Mouse (Mus musculus): ENCODE data around the gene Fnip2. TPM values are rescaled to one million over a fixed set of nuclear protein-coding genes. Genes with fewer than 3 reads are reported as not detected.
"Not testable (repeated sequence)": the region's sequence is repeated elsewhere in the genome, so short reads cannot be mapped to it uniquely, and the experiment has no call there.

Fnip2 gene
- 10 to 100 TPM; 42.9 to 46.9 TPM for total RNA-seq (2021)

DNA sequence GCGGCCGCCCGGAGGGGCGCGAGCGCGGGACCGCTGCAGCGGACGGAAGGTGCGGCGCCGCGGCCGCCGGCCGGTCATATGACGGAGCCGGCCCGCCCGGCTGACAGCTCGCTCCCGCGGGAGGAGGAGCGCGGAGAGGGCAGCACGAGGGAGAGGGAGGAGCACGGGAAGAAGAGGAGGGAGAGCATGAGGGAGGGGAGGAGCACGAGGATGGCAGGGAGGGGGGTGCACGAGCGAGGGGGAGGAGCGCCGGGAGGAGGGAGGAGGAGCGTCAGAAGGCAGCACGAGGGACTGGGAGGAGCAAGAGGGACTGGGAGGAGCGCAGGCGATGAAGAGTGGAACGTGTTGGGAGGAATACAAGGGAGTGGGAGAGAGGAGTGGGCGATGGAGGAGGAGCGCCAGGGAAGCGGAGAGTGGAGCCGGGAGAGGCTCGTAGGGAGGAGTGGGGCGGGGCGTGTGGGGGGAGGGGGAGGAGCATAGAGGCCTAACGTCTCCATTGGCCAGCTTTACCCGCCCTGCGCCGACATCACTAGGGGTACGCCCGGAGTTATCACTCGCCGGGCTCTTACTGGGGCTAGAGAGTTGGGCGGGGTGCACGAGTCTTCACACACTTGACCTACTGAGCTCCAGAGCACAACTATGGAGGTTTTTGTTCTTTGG is at the start of gene Fnip2:
TSS of gene Fnip2 (minus strand) at position 94 of the 660 bp plus-strand sequence.
- intact Hi-C loops (cut with DNase I): loop anchor here (10.0 kb wide), 1 partner anchor 53 kb away; no protein-coding TSS in a partner anchor
- DNase-seq: peak; percentile 92

DNA sequence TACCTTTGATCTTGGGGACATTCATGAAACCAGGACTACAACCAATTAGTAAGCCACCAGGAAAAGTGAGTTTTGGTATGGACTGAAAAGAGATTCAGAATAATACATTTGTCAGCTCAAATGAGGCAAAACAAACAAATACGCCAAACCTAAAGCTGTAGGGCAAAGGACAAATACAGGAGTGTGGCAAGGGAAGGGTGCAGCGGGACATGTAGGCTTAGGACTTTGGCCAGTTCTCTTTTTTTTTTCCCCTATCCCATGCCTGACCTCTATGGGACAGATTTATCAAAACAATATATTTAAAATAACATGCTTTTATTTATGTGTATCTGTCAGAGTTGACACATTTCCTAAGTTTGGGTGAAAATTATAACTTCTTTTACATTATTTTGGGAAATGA is 42.3 kb upstream of the Fnip2 start:
- intact Hi-C loops (cut with DNase I): no loop called here
- DNase-seq: no peak

DNA sequence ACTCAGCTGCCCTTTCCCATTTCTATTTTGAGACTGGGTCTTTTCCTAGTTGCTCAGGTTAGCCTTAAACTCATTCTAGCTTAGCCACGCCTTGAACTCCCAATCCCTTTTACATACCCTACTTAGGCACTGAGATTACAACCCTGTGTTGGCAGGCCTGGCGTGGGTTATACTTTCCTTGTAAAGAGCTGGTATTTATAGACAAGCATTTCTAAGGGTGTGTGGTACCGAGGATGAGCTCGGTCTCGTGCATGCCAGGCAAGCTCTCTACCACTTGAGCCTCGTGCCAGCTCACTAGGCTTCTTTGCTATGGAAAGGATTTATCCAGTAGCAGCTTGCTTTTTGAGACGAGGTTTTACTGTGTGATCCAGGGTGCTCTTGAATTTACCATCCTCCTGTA is 27.9 kb upstream of the Fnip2 start:
- intact Hi-C loops (cut with DNase I): loop anchor here (5.0 kb wide), 1 partner anchor 523 kb away; no protein-coding TSS in a partner anchor

DNA sequence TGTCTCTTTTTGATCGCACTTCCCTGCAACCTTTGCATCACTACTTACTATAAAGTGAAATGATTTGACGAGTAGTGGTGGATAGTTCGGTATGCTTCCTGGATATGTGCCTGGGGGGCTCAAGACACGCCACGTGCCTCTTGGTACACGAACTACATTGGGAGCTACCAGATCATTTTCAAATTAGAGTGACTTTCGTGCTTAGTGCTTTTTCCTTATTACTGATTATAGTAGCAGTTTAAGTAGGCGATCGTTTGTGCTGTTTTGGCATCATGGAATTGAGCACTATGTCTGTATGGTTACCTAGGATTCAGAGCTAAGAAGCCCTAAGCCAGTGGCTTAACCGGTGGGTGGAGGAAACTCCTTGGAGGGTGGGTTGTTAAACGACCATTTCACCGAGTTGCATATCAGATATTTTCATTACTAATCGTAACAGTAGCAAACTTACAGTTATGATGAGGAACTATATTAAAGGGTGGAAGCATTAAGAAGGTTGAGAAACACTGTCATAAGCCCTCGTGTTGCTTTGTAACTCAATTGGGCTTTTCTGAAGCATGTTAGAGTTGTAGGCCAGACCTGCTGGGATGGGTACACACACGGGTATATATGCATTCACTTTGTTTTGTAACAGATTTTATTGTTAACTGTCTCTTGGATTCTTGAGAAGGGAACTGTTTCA is 24.3 kb upstream of the Fnip2 start:
- intact Hi-C loops (cut with DNase I): no loop called here
- no peak for DNase-seq

More for the DNA sequence above, 27.9 kb upstream of the Fnip2 start:
- no peak for DNase-seq

DNA sequence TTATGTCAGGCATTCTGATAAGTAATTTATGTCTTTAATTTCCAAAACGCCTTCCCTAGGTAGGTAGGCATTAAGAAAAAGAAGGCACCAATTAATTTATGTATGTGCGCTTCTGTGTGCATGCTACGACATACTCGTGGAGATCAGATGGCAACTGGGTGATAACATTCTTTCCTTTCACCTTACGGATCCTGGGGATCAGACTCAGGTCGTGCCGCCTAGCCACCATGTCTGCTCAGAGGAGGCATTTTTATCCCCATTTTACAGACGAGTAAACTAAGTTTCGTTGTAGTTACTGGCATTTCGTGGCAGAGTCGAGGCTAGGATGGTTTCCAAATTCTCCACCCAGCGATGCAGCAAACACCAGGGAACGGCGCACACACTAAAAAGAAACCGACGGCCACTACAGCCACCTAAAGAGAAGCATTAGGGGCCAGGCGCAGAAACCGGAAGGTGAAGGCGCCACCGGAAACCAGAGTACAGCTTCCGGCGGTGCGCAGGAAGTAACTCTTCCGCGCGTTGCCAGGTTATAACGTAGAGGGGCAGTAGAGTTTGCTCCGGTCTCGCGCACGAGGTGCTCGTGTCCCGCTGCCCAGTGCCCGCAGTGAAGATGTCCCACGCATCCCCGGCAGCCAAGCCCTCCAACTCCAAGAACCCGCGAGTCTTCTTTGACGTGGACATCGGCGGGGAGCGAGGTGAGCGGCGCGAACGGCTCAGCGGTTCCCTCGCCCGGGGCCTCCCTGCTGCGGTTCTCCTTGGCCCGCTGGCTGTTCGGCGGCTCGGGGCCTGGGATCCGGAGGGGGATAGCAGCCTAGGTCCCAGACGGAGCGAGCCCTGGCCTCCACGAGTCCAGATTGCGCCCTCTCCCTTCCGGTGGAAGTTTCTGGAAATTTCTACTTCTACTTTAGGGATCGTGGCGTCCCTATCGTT is 23.5 kb upstream of the Fnip2 start, which contains the start of gene Ppid:
TSS of gene Ppid (plus strand) at position 480 of the 930 bp plus-strand sequence.
- peak; percentile 82 for DNase-seq
- intact Hi-C loops (cut with DNase I): no loop called here

DNA sequence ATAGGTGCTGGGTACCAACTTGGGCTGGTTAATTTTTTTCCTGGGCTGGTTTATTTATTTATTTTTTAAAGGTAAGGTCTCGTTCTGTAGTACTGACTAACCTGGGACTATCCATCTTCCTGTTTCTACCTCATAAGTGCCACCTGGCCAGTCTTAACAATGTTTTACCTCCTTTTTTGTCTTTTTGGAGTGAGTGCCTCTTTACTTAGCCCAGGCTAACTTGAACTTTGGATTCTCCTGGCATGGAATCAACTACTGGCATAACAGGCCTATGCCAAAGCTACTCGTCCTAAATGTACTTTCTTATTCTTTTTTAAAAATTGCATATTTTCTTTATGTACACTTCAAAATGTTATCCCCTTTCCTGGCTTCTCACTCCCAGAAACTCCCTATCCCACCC is 22.1 kb upstream of the Fnip2 start:
- intact Hi-C loops (cut with DNase I): loop anchor here (5.0 to 10.0 kb wide), 3 partner anchors 305 to 627 kb away; partner anchors contain the start of gene Rapgef2
- DNase-seq: no peak

DNA sequence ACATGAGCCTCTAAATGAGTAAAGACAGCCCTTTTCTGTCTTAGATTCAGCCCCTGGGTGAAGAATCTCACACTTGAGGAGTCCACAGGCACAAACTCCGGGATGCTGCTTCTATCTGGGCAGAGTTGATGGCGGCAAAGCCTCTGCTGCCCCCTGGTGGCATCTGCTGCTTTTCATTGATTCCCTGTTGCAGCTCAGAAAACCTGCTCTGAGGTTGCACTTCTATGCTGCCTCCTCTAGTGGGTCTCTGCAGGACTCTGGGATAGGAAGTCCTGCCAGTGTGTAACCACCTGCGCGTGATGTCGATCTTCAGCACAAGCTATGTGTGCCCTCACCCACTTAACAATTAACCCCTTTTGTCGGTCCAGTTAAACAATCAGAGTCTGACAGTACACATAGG is 19.2 kb upstream of the Fnip2 start:
- DNase-seq: peak; percentile 92
- intact Hi-C loops (cut with DNase I): loop anchor here (2.0 to 10.0 kb wide), 4 partner anchors 302 to 625 kb away; partner anchors contain the start of gene Rapgef2

DNA sequence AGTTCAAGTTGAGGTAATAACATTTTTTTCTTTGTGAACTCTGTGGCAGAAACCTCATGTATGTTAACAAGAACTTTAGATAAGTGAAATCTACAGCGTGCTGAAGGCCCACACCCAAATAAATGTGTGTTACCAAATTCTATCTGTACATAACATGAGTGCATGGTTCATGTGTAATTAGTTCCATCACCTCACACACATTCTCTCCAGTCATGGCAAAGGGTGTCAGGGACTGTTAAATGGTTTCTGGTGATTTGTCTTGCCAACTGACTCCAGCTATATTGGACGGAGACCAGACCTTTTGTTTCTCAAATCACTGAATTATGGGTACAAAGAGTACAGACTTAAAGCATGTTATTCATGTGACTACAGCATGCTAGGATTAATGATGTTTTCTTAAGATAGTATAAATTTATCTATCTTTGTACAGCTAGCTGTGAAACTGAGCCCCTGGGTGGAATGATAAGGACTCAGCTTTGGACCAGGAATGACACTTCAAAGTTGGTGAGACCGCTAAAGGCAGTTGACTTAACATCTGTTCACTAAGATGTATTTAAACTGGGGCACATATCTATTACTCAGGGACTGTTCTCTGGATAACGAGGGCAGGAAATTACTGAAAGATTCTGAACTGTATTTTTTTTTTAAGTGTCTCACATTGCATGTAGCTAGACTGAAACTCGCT is 12.4 kb upstream of the Fnip2 start:
- no peak for DNase-seq
- intact Hi-C loops (cut with DNase I): loop anchor here (10.0 kb wide), 1 partner anchor 295 kb away; the partner anchor contains the start of gene Rapgef2

DNA sequence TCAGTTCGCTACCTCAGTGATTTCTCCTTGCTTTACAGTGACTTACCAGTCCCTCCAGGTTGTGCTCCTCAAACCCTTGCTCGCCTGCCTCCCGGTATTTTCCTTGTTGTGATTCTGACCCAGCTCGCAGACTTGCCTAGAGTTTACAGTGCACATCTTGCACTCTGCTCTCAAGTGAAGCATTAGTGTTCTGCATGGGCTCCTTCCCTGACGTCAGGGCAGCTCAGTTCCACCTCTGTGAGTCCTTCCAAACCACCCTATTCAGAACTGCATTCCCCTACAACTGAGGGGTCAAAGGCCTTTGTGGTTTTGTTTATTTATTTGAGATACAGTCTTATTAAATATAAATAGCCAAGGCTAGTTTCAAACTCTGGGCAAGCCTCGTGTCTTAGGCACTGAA is 10.6 kb upstream of the Fnip2 start:
- intact Hi-C loops (cut with DNase I): no loop called here

DNA sequence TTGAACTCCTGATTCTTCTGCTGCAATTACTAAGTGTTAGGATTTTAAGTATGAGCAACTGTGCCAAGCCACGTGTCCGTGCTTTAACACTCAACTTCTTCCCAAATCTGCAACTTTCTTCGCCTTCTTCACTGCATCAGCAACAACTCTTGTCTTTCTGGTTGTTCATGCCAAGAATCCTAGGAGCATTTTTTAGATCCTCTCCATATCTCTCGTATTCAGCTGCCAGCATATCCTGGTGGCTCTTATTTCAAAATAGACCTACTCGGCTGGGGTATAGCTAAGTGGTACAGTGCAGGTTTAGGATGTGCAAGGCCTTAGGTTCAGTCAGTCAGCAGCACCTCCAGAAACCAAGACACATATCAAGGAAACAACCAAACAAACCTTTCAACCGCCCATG is 10.0 kb upstream of the Fnip2 start:
- DNase-seq: no peak
- intact Hi-C loops (cut with DNase I): no loop called here

More for the DNA sequence above, 10.6 kb upstream of the Fnip2 start:
- no peak for DNase-seq

DNA sequence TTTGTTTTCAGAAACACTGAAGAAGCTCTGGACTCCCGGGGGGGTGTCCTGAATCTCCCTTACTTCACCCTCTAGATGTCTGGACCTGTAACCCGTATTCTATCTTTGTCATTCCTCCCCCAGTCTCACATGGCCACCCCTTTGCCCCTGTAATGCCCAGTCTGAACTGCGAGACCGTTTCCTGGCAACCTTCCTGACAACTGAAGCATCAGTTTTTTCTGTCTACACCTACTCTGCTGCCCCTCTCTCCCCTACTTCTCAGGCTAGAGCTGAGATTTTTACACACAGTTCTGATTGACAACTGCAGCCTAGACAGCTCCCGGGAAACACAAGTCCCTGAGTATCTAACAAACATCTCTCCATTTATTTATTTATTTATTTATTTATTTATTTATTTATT is 9.3 kb upstream of the Fnip2 start:
- intact Hi-C loops (cut with DNase I): no loop called here
- no peak for DNase-seq

DNA sequence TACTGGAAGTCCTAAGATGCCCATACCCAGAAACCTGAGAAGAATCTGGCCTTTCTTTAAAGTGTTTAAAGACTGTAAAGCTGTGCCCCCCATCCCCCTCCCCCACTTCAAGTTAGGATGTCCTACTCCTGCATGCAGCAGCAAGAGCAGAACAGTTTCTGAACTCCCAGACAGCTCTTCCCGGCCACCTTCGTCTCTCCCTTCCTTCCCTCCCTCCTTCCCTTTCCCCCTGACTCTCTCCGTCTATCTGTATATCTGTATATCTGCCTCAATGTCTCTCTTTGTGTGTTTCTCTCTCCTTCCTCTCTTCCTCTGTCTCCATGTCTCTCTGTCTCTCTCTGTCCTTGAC is 8.8 kb upstream of the Fnip2 start:
- intact Hi-C loops (cut with DNase I): no loop called here

DNA sequence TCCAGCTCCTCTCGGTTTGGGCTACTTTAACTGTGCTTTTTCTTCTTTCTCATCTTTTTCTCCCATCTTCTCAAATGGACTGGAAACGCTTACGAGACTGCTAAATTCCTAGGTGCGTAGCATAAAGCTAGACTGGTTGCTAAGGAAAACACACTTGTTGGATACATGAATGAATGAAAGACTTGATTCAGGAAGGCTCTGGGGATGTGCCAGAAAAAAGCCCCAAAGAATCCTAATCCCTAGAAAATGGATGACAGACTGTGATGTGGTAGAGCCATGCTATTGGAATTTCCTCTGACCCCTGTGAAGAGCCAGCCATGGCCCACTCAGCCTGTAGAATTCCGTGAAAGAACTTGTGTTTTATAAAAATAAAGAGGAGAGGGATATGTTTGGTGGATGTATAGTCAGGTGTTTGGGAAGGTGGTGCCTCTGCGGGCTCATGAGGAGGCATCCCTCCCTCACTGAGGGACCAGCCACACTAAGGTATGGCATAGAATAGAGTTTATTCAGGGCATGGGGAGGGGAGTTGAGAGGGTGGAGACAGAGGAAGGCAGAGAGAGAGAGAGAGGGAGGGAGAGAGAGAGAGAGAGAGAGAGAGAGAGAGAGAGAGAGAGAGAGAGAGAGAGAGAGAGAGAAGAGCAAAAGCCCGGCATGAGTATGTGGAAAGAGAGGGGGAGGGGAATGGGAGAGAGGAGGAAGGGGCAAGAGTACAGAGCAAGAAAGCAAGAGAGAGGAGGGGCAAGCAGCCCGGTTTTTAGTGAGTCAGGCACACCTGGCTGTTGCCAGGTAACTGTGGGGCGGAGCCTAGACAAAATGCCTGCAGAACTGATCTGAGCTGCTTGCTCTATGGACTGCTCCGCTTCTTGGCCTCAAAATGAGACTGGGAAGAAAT is 8.2 kb upstream of the Fnip2 start:
- no peak for DNase-seq
- intact Hi-C loops (cut with DNase I): no loop called here

More for the DNA sequence above, 8.8 kb upstream of the Fnip2 start:
- DNase-seq: no peak

DNA sequence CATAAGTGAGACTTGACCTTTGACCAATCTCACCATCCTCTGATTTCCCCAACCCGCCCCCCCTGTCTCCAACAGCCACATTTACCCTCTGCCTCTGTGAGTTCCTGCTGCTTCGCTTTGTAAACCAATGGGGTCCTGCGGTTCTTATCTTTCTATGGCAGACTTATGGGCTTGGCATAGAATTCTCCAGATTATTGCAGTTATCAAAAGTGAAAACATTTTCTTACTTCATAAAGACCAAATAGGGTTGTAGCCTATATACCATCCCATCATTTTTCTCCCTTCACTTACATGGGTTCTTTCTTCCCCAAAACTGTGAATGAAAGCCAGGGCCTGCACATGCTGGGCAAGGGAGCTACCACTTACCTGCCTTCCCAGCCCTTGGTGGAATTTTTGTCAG is 6.7 kb upstream of the Fnip2 start:
- intact Hi-C loops (cut with DNase I): no loop called here
- no peak for DNase-seq

DNA sequence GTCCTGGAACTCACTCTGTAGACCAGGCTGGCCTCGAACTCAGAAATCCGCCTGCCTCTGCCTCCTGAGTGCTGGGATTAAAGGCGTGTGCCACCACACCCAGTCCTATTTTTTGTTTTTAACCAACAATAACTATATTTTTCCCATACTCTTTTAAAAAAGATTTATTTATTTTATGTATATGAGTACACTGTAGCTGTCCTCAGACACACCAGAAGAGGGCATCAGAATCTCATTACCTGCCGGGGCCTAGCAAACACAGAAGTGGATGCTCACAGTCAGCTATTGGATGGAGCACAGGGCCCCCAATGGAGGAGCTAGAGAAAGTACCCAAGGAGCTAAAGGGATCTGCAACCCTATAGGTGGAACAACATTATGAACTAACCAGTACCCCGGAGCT is 5.8 kb upstream of the Fnip2 start:
- intact Hi-C loops (cut with DNase I); DNase-seq: not testable (repeated sequence)

DNA sequence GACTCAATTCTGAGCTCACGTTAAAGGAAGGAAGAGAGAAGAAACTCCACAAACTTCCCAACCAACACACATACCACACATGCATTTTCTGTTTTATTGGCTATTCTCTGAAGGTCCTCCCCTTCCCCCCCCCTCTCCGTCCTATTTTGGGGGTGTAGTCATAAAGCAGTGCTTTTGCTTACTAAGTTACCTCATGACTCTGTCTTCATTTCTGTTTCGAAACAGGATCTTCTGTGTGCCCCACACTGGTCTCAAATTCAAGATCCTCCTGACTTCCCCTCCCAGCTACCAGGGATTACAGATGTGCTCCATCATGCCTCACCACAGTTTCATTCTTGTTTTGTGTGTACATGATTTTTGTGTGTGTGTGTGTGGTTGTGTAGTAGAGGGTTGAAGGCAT is 4.8 kb upstream of the Fnip2 start:
- intact Hi-C loops (cut with DNase I): no loop called here
- DNase-seq: no peak

DNA sequence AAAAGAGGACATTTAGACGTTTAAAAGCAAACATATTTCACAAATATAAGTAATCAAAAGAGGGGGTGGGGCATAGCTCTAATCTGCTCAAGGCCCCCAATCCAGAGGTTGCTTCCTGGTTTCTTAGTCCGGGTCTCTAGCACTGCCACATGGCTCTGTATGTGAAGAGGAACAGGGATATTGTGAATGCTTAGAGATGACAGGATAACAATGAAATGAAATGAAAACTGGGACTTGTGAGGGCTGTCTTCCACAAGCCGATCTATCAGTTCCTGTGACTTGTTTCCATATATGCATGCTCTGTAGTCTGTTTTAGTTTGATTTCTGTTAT is 1.7 kb upstream of the Fnip2 start:
- intact Hi-C loops (cut with DNase I): loop anchor here (10.0 kb wide), 1 partner anchor 55 kb away; no protein-coding TSS in a partner anchor
- DNase-seq: no peak

DNA sequence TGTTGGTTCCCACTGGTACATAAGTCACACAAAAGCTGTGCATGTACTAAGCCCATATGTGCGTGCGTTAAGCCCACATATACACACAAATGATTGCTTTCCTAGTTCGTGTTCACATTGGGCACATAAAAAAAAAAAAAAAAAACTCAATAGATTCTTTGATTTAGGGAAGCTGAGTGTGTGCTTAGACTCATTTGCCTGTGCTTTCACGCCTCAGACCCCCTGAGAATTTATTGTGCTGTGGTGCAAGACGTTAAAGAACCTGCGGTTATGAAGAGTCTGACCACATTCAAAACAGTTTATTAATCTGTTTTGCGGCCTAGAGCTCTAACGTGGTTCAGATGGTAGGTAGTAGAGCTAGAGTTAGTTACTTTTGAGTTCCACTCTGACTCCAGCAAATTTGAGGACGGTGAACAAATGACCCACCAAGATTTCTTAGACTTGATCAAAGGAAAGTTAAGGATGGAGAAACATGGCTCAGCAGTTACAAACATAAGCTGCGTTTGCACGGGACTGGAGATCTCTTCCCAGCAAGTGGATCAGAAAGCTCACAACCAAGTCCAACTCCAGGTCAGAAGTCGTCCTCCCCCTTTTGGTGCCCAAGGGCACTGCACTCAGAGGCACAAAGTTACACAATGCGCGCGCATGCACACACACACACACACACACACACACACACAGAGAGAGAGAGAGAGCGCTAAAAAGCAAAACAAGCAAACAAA is 1.2 kb upstream of the Fnip2 start:
- DNase-seq: no peak
- intact Hi-C loops (cut with DNase I): loop anchor here (10.0 kb wide), 1 partner anchor 54 kb away; no protein-coding TSS in a partner anchor

All from left cerebral cortex, postnatal 4 days (tissue).